Mouse (Mus musculus): Measurements from ENCODE around the gene Selenov. TPM values are rescaled to one million over a fixed set of nuclear protein-coding genes. Genes with fewer than 3 reads are reported as not detected.
"Not testable (repeated sequence)": the region's sequence is repeated elsewhere in the genome, so short reads cannot be mapped to it uniquely, and the experiment has no call there.

The Selenov gene
- polyA plus RNA-seq, 1 experiment = 0.24 TPM

- no peaks in the 10 kb centered on the region for H3K27me3 ChIP-seq (ENCODE audit: control insufficient read depth, insufficient read depth, low read length)
- H3K4me1 ChIP-seq (replicated peaks; ENCODE audit: control insufficient read depth, insufficient read depth, low read length) = peaks cover 4% of the 10 kb centered on the region; the same call in 1 of the 2 replicates
- WGBS = 92% methylated on average over 13 of the region's 13 CpGs
- TF ChIP-seq CTCF (IDR thresholded peaks at IDR 0.05; ENCODE audit: borderline replicate concordance, control insufficient read depth, extremely low read depth, insufficient read depth, low read length, poor library complexity) (no peak), POLR2A (IDR thresholded peaks at IDR 0.05; ENCODE audit: control insufficient read depth, extremely low read depth, insufficient read depth, low read length, poor library complexity) (no peak)
- H3K36me3 ChIP-seq (ENCODE audit: control insufficient read depth, insufficient read depth, low read length) = no peaks in the 10 kb centered on the region
- H3K27ac ChIP-seq (ENCODE audit: control insufficient read depth, insufficient read depth, low read length) = no peak overlapping the region
- no peak for DNase-seq
- no peak overlapping the region for H3K4me3 ChIP-seq (ENCODE audit: control insufficient read depth, insufficient read depth, low read length)
Measured at GRCm38 (mm10) chr7:28265391-28265790, 25.6 kb downstream of the Selenov start.

- Histone ChIP-seq H3K4me1 (replicated peaks; ENCODE audit: control insufficient read depth, insufficient read depth, low read length) (peaks cover 4% of the 10 kb centered on the region; the same call in 1 of the 2 replicates), H3K36me3 (ENCODE audit: control insufficient read depth, insufficient read depth, low read length) (no peaks in the 10 kb centered on the region), H3K27me3 (ENCODE audit: control insufficient read depth, insufficient read depth, low read length) (no peaks in the 10 kb centered on the region), H3K4me3 (ENCODE audit: control insufficient read depth, insufficient read depth, low read length) (no peak overlapping the region), H3K27ac (ENCODE audit: control insufficient read depth, insufficient read depth, low read length) (no peak overlapping the region)
- TF ChIP-seq CTCF (IDR thresholded peaks at IDR 0.05; ENCODE audit: borderline replicate concordance, control insufficient read depth, extremely low read depth, insufficient read depth, low read length, poor library complexity) (no peak), POLR2A (IDR thresholded peaks at IDR 0.05; ENCODE audit: control insufficient read depth, extremely low read depth, insufficient read depth, low read length, poor library complexity) (no peak)
- DNase-seq = peak; percentile 66
- WGBS = 4% methylated on average over 15 of the region's 15 CpGs
Measured at GRCm38 (mm10) chr7:28263786-28264185, 27.2 kb downstream of the Selenov start.

DNA sequence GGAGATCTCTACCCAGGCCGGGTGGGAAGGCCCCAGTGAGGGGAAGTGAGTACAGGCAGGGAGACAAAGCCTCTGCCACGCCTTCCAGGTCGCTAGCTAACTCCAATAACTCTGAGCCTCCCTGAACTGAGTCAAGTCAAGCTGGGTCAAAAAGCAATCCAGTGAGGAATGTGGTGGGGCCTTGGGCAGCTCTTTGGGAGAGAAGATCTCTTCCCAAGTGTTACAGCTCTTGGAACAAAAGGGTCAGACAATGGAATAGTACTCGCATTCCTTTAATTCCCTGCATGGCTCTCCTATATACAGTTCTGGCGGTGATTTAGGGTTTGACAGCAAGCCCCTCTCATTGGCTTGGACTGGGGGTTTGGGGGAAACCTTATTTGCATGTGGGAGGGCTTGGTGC is 28.1 kb downstream of the Selenov start:
- Histone ChIP-seq H3K4me1 (replicated peaks; ENCODE audit: control insufficient read depth, insufficient read depth, low read length) (no peaks in the 10 kb centered on the region), H3K27ac (ENCODE audit: control insufficient read depth, insufficient read depth, low read length) (no peak overlapping the region), H3K4me3 (ENCODE audit: control insufficient read depth, insufficient read depth, low read length) (no peak overlapping the region), H3K27me3 (ENCODE audit: control insufficient read depth, insufficient read depth, low read length) (no peaks in the 10 kb centered on the region), H3K36me3 (ENCODE audit: control insufficient read depth, insufficient read depth, low read length) (no peaks in the 10 kb centered on the region)
- 60% methylated on average over 5 of the region's 5 CpGs for WGBS
- no peak for TF ChIP-seq CTCF (IDR thresholded peaks at IDR 0.05; ENCODE audit: borderline replicate concordance, control insufficient read depth, extremely low read depth, insufficient read depth, low read length, poor library complexity)
- no peak for TF ChIP-seq POLR2A (IDR thresholded peaks at IDR 0.05; ENCODE audit: control insufficient read depth, extremely low read depth, insufficient read depth, low read length, poor library complexity)
- no peak for DNase-seq

GRCm38 (mm10) chr7:28255476-28255875 is 35.5 kb downstream of the Selenov start:
- 94% methylated on average over 6 of the region's 6 CpGs for WGBS
- no peak overlapping the region for H3K4me3 ChIP-seq (ENCODE audit: control insufficient read depth, insufficient read depth, low read length)
- no peaks in the 10 kb centered on the region for H3K4me1 ChIP-seq (replicated peaks; ENCODE audit: control insufficient read depth, insufficient read depth, low read length)
- DNase-seq = no peak
- no peaks in the 10 kb centered on the region for H3K27me3 ChIP-seq (ENCODE audit: control insufficient read depth, insufficient read depth, low read length)
- no peak for TF ChIP-seq POLR2A (IDR thresholded peaks at IDR 0.05; ENCODE audit: control insufficient read depth, extremely low read depth, insufficient read depth, low read length, poor library complexity)
- H3K36me3 ChIP-seq (ENCODE audit: control insufficient read depth, insufficient read depth, low read length) = no peaks in the 10 kb centered on the region
- H3K27ac ChIP-seq (ENCODE audit: control insufficient read depth, insufficient read depth, low read length) = no peak overlapping the region

DNA sequence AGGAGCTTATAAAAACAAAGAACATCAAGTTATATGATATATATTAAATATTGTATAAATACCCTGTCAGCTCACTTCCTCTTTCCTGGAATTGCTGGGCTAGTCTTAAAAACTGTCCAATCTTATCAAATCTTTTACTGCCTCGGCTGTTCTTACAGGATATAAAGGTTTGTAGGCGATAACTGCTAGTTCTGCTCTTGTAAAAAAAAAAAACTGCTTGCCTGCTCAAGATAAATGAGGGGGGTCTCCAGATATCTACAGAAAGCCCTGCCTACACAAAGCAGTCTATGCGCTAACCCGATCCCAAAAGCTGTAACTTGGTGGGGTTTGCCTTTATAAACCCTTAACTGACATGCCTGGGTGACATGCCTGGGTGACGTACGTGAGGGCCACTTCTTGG is 36.4 kb downstream of the Selenov start:
- H3K4me3 ChIP-seq (ENCODE audit: control insufficient read depth, insufficient read depth, low read length) = no peak overlapping the region
- WGBS = 53% methylated on average over 6 of the region's 6 CpGs
- no peaks in the 10 kb centered on the region for H3K36me3 ChIP-seq (ENCODE audit: control insufficient read depth, insufficient read depth, low read length)
- H3K27ac ChIP-seq (ENCODE audit: control insufficient read depth, insufficient read depth, low read length) = no peak overlapping the region
- H3K27me3 ChIP-seq (ENCODE audit: control insufficient read depth, insufficient read depth, low read length) = no peaks in the 10 kb centered on the region
- no peaks in the 10 kb centered on the region for H3K4me1 ChIP-seq (replicated peaks; ENCODE audit: control insufficient read depth, insufficient read depth, low read length)
- TF ChIP-seq CTCF (IDR thresholded peaks at IDR 0.05; ENCODE audit: borderline replicate concordance, control insufficient read depth, extremely low read depth, insufficient read depth, low read length, poor library complexity) (no peak), POLR2A (IDR thresholded peaks at IDR 0.05; ENCODE audit: control insufficient read depth, extremely low read depth, insufficient read depth, low read length, poor library complexity) (no peak)
- DNase-seq = no peak

DNA sequence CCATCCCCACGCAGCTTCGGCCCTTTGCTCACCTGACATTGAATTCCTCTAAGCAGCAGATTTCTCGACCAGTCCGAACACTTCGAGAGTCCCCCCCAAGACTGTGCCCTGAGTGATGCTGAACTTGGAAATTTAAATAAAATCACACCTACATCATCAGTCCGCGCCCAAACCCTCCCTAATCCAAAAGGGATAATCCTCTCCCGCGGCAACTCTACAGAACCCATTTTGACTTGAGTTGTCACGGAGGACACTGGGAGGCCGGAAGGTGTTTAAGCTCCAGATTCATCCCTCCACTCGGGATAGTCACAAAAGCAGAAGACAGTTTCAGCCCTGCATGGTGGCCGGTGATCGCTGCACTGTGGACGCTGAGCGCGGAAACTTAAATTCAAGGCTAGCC is 39.0 kb downstream of the Selenov start:
- WGBS = 94% methylated on average over 17 of the region's 17 CpGs
- Histone ChIP-seq H3K4me1 (replicated peaks; ENCODE audit: control insufficient read depth, insufficient read depth, low read length) (no peaks in the 10 kb centered on the region), H3K36me3 (ENCODE audit: control insufficient read depth, insufficient read depth, low read length) (no peaks in the 10 kb centered on the region), H3K4me3 (ENCODE audit: control insufficient read depth, insufficient read depth, low read length) (no peak overlapping the region), H3K27me3 (ENCODE audit: control insufficient read depth, insufficient read depth, low read length) (no peaks in the 10 kb centered on the region), H3K27ac (ENCODE audit: control insufficient read depth, insufficient read depth, low read length) (no peak overlapping the region)
- TF ChIP-seq CTCF (IDR thresholded peaks at IDR 0.05; ENCODE audit: borderline replicate concordance, control insufficient read depth, extremely low read depth, insufficient read depth, low read length, poor library complexity) = no peak
- no peak for TF ChIP-seq POLR2A (IDR thresholded peaks at IDR 0.05; ENCODE audit: control insufficient read depth, extremely low read depth, insufficient read depth, low read length, poor library complexity)
- no peak for DNase-seq

DNA sequence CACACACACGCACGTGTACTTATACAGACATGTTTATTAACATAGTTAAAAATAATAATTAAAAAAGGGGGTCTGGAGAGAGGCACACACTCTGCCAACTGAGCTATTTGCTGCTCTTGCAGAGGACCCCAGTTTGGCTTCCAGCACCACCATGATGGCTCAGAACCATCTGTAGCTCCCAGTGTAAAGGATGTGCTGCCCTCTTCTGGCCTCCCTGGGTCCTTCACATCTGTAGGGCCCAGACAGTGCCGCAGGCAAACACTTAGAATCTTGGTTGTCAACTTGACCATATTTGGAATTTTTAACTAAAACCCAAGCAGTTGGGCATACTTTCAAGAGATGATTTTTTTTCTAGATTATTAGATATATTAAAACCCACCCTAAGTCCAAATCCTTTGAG is 42.0 kb downstream of the Selenov start:
- Histone ChIP-seq H3K27me3 (ENCODE audit: control insufficient read depth, insufficient read depth, low read length) (no peaks in the 10 kb centered on the region), H3K4me1 (replicated peaks; ENCODE audit: control insufficient read depth, insufficient read depth, low read length) (no peaks in the 10 kb centered on the region), H3K4me3 (ENCODE audit: control insufficient read depth, insufficient read depth, low read length) (no peak overlapping the region), H3K36me3 (ENCODE audit: control insufficient read depth, insufficient read depth, low read length) (no peaks in the 10 kb centered on the region), H3K27ac (ENCODE audit: control insufficient read depth, insufficient read depth, low read length) (no peak overlapping the region)
- DNase-seq = no peak
- 96% methylated on average over 3 of the region's 3 CpGs for WGBS
- TF ChIP-seq CTCF (IDR thresholded peaks at IDR 0.05; ENCODE audit: borderline replicate concordance, control insufficient read depth, extremely low read depth, insufficient read depth, low read length, poor library complexity) (no peak), POLR2A (IDR thresholded peaks at IDR 0.05; ENCODE audit: control insufficient read depth, extremely low read depth, insufficient read depth, low read length, poor library complexity) (no peak)

DNA sequence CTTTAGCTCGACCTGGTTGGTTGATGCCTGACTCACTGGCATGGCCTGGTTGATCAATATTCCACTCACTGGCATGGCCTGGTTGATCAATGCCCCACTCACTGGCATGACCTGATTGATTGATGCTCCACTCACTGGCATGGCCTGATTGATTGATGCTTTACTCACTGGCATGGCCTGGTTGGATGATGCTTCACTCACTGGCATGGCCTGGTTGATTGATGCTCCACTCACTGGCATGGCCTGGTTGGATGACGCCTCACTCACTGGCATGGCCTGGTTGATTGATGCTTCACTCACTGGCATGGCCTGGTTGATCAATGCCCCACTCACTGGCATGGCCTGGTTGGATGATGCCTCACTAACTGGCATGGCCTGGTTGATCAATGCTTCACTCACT is 47.0 kb downstream of the Selenov start:
- not testable (repeated sequence) for H3K4me1 ChIP-seq (replicated peaks; ENCODE audit: control insufficient read depth, insufficient read depth, low read length); H3K36me3 ChIP-seq (ENCODE audit: control insufficient read depth, insufficient read depth, low read length); H3K27ac ChIP-seq (ENCODE audit: control insufficient read depth, insufficient read depth, low read length); H3K27me3 ChIP-seq (ENCODE audit: control insufficient read depth, insufficient read depth, low read length); H3K4me3 ChIP-seq (ENCODE audit: control insufficient read depth, insufficient read depth, low read length); DNase-seq
- WGBS = 83% methylated on average over 2 of the region's 2 CpGs

All from thymus, adult 2 months (tissue).